Mouse (Mus musculus): ENCODE measurements around the gene Krt5. TPM values are rescaled to one million over a fixed set of nuclear protein-coding genes. Genes with fewer than 3 reads are reported as not detected.

Krt5 gene
- polyA plus RNA-seq (2015; fragmentation: Nextera tagmentation; extraction: Ambion mirVana), result 0.14 and 0.35 TPM in 2 replicates

DNA sequence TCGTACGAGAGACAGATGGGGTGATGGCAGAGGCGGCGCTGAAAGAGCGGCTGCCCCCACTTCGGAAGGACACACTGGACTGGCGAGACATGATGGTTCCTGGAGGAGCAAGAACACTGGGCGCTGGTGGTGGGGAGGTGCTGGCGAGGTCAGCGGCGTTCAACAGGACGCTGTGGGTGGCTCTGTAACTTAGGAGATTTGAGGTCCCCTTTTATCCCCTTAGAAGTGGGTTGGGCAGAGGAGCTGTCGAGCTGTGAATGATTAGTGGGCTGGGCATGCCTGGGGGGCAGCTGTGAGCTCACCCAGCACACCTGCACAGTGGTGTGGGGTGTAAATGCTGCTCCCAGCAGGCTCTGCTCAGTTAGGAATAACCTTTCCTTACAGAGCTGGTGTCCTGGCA is at the start of gene Krt5:
Krt5 (minus strand) TSS at position 179 of the 400 bp plus-strand sequence.
- Histone ChIP-seq H3K9me3 (replicated peaks) (no peaks in the 10 kb centered on the region), H3K9ac (no peak within 1 kb of the TSS), H3K27ac (no peak within 1 kb of the TSS), H3K27me3 (no peaks in the 10 kb centered on the region), H3K4me1 (no peaks in the 10 kb centered on the region), H3K4me3 (no peak within 1 kb of the TSS), H3K36me3 (ENCODE audit: poor library complexity, severe bottlenecking) (no peaks in the 10 kb centered on the region), H3K4me2 (no peak within 1 kb of the TSS)
- WGBS, result 78% methylated on average over 13 of the region's 13 CpGs
- ATAC-seq, result no peak

DNA sequence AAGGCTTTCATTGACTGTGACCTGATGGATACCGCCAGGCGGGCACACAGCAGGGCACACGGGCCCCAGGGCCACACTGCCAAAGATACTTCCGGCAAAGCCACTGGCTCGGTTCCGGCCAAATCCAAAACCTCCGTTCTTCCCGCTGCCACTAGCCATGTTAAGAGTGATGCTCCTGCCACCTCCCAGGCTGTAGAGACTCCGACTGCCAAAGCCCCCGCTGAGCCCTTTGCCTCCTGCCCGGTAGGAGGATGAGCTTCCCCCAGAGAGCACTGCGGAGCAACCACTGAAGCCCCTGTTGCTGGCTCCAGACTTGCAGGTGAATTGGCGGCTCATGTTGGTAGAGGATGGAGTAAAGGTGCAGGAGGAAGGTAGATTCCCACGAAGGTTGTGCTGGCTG is 30.0 kb upstream of the Krt5 start, which contains the start of gene Krt71:
Krt71 (minus strand) TSS at position 399 of the 400 bp plus-strand sequence.
- WGBS, result 62% methylated on average over 14 of the region's 14 CpGs
- H3K27ac ChIP-seq, result no peak within 1 kb of the TSS
- no peak within 1 kb of the TSS for H3K4me2 ChIP-seq
- H3K4me3 ChIP-seq, result no peak within 1 kb of the TSS
- H3K9me3 ChIP-seq (replicated peaks), result no peaks in the 10 kb centered on the region
- no peaks in the 10 kb centered on the region for H3K4me1 ChIP-seq
- no peaks in the 10 kb centered on the region for H3K36me3 ChIP-seq (ENCODE audit: poor library complexity, severe bottlenecking)
- no peaks in the 10 kb centered on the region for H3K27me3 ChIP-seq
- no peak within 1 kb of the TSS for H3K9ac ChIP-seq
- ATAC-seq, result no peak

DNA sequence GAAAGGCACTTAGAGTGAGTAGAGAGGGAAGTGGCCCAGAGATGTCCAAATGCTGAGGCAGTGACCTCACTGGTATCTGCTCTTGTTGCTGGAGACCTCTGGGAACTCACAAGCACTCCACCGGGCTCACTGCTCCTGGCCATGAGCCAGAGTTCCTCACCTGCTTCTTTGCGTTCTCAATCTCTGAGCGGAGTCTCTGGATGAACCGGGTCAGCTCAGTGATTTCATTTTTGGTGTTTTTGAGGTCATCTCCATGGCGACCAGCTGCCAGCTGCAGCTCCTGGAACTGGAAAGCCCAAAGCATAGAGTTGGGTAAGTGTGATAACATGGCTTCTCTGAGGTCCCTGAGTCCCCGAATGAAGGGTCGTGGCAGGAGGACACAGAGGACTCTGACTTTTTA is 25.1 kb upstream of the Krt5 start:
- no peaks in the 10 kb centered on the region for H3K27me3 ChIP-seq
- WGBS, result 81% methylated on average over 7 of the region's 7 CpGs
- no peak overlapping the region for H3K4me3 ChIP-seq
- H3K9me3 ChIP-seq (replicated peaks), result no peaks in the 10 kb centered on the region
- H3K27ac ChIP-seq, result no peak overlapping the region
- no peak overlapping the region for H3K4me2 ChIP-seq
- no peaks in the 10 kb centered on the region for H3K4me1 ChIP-seq
- H3K9ac ChIP-seq, result no peak overlapping the region
- ATAC-seq, result no peak
- H3K36me3 ChIP-seq (ENCODE audit: poor library complexity, severe bottlenecking), result no peaks in the 10 kb centered on the region

DNA sequence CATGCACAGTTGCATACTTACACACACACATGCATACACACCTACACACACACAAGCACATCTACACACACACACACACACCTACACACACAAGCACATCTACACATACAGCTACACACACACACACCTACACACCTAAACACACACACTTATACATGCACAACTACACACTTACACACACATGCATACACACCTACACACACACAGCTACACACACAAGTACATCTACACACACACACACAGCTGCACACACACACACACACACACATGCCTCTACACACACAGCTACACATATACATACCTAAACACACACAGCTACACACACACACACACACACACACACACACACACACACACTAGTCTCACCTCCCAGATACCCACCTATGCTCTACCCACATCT is 18.0 kb upstream of the Krt5 start:
- H3K4me2 ChIP-seq, result no peak overlapping the region

DNA sequence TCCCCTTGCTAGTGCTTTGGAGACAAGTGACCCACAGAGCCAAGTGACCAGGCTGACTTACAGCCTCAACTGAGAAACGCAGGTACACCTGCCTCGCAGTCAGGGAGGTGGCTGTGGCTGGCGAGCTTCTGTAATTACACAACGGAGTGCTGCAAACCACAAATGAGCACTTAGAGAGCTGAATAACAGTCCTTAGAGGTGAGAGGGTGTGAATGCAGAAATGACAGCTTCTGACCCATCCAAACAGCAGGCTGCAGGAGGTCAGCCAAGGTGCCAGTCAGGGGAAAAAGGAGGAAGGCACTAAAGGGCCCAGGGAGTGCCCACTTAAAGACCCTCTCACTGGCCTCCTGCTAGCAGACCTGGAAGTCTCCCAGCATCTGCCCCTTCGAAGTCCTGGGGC is 12.0 kb upstream of the Krt5 start:
- Histone ChIP-seq H3K27me3 (no peaks in the 10 kb centered on the region), H3K4me2 (no peak overlapping the region), H3K4me3 (no peak overlapping the region), H3K9me3 (replicated peaks) (no peaks in the 10 kb centered on the region), H3K27ac (no peak overlapping the region), H3K36me3 (ENCODE audit: poor library complexity, severe bottlenecking) (no peaks in the 10 kb centered on the region), H3K4me1 (no peaks in the 10 kb centered on the region), H3K9ac (no peak overlapping the region)
- 86% methylated on average over 5 of the region's 5 CpGs for WGBS
- ATAC-seq, result no peak

More for the DNA sequence above, 18.0 kb upstream of the Krt5 start:
- Histone ChIP-seq H3K9ac (no peak overlapping the region), H3K9me3 (replicated peaks) (no peaks in the 10 kb centered on the region), H3K4me3 (no peak overlapping the region), H3K27me3 (no peaks in the 10 kb centered on the region), H3K36me3 (ENCODE audit: poor library complexity, severe bottlenecking) (no peaks in the 10 kb centered on the region), H3K27ac (no peak overlapping the region), H3K4me1 (no peaks in the 10 kb centered on the region)
- no peak for ATAC-seq

DNA sequence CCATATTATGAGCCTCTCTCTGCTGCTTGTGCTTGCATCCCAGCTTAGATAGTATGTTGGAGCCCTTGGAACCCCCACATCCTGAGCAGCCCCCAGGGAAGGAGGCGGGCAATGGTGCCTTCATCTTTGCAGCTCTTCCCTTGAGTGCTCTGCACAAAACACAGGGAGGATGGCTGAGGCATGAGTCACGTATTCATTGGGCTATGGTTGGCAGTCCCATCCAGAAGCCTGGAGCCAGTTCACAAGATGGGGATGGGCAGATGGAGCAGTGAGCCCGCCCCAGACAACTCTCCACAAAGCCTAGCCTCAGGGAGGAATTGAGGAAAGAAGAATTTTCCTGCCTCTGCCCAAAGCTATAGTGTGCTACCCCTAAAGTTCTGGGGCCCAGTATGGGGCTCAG is 3.1 kb upstream of the Krt5 start:
- Histone ChIP-seq H3K9me3 (replicated peaks) (no peaks in the 10 kb centered on the region), H3K4me1 (no peaks in the 10 kb centered on the region), H3K27ac (no peak overlapping the region), H3K9ac (no peak overlapping the region), H3K4me2 (no peak overlapping the region), H3K36me3 (ENCODE audit: poor library complexity, severe bottlenecking) (no peaks in the 10 kb centered on the region), H3K4me3 (no peak overlapping the region), H3K27me3 (no peaks in the 10 kb centered on the region)
- no peak for ATAC-seq
- 65% methylated on average over 3 of the region's 3 CpGs for WGBS

DNA sequence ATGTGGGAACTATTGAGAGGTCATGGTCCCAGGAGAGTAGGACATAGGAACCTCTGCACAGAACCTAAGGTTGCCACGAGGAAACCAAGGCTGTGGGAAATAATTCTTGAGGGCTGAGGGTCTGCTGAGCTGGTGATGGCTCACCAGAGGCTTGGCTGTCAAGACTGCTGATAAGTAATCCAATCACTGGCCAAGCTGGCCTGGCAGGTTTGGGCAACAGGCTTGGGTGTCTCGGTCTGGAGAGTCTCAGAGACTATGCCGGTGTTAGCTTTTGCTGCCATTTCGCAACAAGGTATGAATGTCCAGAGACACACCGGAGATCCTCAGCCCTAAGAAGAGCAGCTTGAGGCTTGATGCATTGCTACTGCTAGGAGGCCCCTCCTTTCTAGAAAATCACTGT is 1.7 kb upstream of the Krt5 start:
- H3K4me3 ChIP-seq, result no peak overlapping the region
- no peak for ATAC-seq
- H3K9me3 ChIP-seq (replicated peaks), result no peaks in the 10 kb centered on the region
- WGBS, result 88% methylated on average over 5 of the region's 5 CpGs
- H3K9ac ChIP-seq, result no peak overlapping the region
- H3K27ac ChIP-seq, result no peak overlapping the region
- no peaks in the 10 kb centered on the region for H3K27me3 ChIP-seq
- no peak overlapping the region for H3K4me2 ChIP-seq
- H3K36me3 ChIP-seq (ENCODE audit: poor library complexity, severe bottlenecking), result no peaks in the 10 kb centered on the region
- no peaks in the 10 kb centered on the region for H3K4me1 ChIP-seq

DNA sequence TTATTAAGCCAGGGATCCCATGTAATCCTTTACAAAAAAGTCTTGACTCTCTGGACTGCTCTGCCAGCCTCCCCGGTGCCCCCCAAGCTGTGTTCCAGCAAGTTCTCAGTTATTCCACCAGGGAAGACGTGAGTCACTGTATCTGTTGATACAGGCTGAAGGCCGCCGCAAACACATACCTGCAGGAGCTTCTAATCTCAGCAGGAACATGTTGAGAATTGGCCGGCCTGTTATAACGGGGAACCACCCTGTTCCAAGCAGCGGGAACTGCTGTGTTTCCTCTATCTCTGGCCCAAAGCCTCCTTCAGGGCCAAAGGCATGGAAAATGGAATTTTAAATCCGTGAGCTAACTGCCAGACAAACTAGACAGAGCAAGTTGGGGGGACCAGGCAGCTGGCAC is 1.0 kb upstream of the Krt5 start:
- ATAC-seq, result no peak
- WGBS, result 66% methylated on average over 8 of the region's 8 CpGs
- Histone ChIP-seq H3K27ac (no peak overlapping the region), H3K4me3 (no peak overlapping the region), H3K9me3 (replicated peaks) (no peaks in the 10 kb centered on the region), H3K9ac (no peak overlapping the region), H3K4me2 (no peak overlapping the region), H3K4me1 (no peaks in the 10 kb centered on the region), H3K27me3 (no peaks in the 10 kb centered on the region), H3K36me3 (ENCODE audit: poor library complexity, severe bottlenecking) (no peaks in the 10 kb centered on the region)

DNA sequence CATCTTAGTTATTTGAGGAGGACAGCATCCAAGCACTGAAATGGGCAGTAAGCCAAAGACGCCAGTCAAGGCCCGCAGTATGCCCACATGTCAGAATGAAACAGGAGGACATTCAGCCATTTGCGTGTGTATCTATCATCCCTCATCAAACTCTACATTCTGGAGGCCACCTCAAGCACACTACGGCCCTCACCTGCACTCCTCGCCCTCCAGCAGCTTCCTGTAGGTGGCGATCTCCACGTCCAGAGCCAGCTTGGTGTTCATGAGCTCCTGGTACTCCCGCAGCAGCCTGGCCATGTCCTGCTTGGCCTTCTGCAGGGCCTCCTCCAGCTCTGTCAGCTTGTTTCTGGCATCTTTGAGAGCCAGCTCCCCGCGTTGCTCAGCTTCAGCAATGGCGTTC is 4.0 kb downstream of the Krt5 start:
- WGBS, result 65% methylated on average over 11 of the region's 11 CpGs

DNA sequence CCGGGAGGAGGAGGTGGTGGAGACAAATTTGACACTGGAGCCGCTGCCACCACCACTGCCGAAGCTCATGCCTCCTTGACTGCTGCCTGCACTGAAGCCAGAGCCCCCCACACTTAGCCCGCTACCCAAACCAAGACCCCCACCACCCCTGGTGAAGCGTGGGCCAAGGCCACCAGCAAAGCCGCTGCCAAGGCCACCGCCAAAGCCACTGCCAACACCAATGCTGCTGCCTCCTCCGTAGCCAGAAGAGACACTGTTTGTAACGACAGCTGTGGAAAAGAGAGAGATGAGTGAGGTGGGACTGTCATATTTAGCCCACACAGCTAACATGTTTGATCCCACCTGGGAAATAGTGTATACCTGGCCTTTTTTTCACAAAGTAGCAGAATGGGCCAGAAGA is 5.2 kb downstream of the Krt5 start:
- no peaks in the 10 kb centered on the region for H3K9me3 ChIP-seq (replicated peaks)
- no peaks in the 10 kb centered on the region for H3K36me3 ChIP-seq (ENCODE audit: poor library complexity, severe bottlenecking)
- no peaks in the 10 kb centered on the region for H3K4me1 ChIP-seq
- no peak overlapping the region for H3K9ac ChIP-seq
- no peak overlapping the region for H3K4me3 ChIP-seq
- no peak overlapping the region for H3K4me2 ChIP-seq
- H3K27me3 ChIP-seq, result no peaks in the 10 kb centered on the region
- 89% methylated on average over 9 of the region's 9 CpGs for WGBS
- H3K27ac ChIP-seq, result no peak overlapping the region
- ATAC-seq, result no peak

More for the DNA sequence above, 4.0 kb downstream of the Krt5 start:
- Histone ChIP-seq H3K4me3 (no peak overlapping the region), H3K9ac (no peak overlapping the region), H3K27me3 (no peaks in the 10 kb centered on the region), H3K4me1 (no peaks in the 10 kb centered on the region), H3K9me3 (replicated peaks) (no peaks in the 10 kb centered on the region), H3K4me2 (no peak overlapping the region), H3K27ac (no peak overlapping the region), H3K36me3 (ENCODE audit: poor library complexity, severe bottlenecking) (no peaks in the 10 kb centered on the region)
- no peak for ATAC-seq

DNA sequence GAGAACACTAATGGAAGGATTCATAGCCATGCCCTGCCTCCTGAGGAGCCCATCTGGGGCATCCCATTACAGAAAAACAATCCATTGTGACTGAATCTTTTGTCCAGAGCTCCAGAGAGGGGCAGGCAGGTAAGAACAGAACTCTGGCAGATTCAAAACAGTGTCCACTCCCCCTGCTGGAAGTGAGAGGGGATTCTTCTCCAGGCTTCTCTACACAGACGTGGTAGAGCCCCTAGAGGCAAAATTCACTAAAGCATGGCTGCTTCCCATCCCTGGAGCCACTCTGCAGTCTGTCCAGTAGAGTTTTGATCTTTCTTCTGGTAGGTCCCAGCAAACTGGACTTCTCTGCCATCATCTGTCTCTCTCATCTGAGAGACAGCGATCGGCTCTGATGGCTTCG is 8.6 kb downstream of the Krt5 start:
- WGBS, result 68% methylated on average over 4 of the region's 4 CpGs

DNA sequence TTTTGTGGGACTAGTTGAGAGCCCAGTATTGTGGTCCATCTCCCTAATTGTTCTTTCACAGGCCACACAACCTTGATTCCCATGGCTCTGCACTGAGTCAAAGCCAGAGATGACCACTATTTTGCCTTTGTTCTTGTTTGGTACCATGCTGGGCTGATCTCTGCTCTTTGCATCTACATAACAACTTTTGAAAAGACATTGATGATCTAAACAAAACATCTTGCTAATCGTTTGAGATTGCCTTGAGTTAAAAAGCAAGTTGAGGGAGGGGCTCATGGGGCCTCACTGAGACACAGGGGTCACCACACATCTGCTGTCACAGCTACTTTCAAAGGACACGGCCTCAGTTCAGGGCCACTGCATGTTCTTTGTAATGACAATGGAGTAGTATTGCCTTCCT is 10.3 kb downstream of the Krt5 start:
- Histone ChIP-seq H3K4me1 (no peaks in the 10 kb centered on the region), H3K27me3 (no peaks in the 10 kb centered on the region), H3K9me3 (replicated peaks) (no peaks in the 10 kb centered on the region), H3K36me3 (ENCODE audit: poor library complexity, severe bottlenecking) (no peaks in the 10 kb centered on the region), H3K9ac (no peak overlapping the region), H3K4me3 (no peak overlapping the region), H3K27ac (no peak overlapping the region), H3K4me2 (no peak overlapping the region)
- no peak for ATAC-seq
- 12% methylated on average over 2 of the region's 2 CpGs for WGBS

More for the DNA sequence above, 8.6 kb downstream of the Krt5 start:
- ATAC-seq, result no peak
- Histone ChIP-seq H3K4me3 (no peak overlapping the region), H3K4me2 (no peak overlapping the region), H3K4me1 (no peaks in the 10 kb centered on the region), H3K9ac (no peak overlapping the region), H3K27ac (no peak overlapping the region), H3K36me3 (ENCODE audit: poor library complexity, severe bottlenecking) (no peaks in the 10 kb centered on the region), H3K9me3 (replicated peaks) (no peaks in the 10 kb centered on the region), H3K27me3 (no peaks in the 10 kb centered on the region)

DNA sequence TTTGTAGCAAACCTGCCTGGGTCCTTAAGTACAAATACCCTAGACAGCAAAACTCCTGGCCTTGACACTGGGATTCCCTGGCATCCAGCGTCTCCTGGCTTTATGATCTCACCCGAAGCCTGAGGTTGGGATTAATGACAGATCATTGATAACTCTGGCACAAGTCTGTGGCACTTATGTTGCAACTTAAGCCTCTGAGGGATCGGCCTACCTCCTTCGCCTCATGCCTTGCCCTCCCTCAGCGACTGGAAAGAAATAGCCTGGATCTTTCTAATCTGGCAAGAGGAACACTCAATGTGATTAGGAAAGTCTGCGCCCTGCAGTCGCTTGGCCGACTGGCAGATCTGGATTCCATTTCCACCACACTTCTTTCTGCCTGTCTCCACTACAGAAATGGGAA is 12.8 kb downstream of the Krt5 start:
- Histone ChIP-seq H3K9me3 (replicated peaks) (no peaks in the 10 kb centered on the region), H3K4me1 (no peaks in the 10 kb centered on the region), H3K4me3 (no peak overlapping the region), H3K36me3 (ENCODE audit: poor library complexity, severe bottlenecking) (no peaks in the 10 kb centered on the region), H3K27me3 (no peaks in the 10 kb centered on the region), H3K4me2 (no peak overlapping the region), H3K27ac (no peak overlapping the region), H3K9ac (no peak overlapping the region)
- ATAC-seq, result no peak
- 79% methylated on average over 8 of the region's 8 CpGs for WGBS
